Mouse (Mus musculus) lung, postnatal 0 days (tissue): Measurements from ENCODE around the gene Smap2.
"Not testable (repeated sequence)": the region's sequence is repeated elsewhere in the genome, so short reads cannot be mapped to it uniquely, and the experiment has no call there.

Experiments
- CTCF ChIP-seq: IDR thresholded peaks from 2 replicates; pipeline ENCODE4 v1.5.1; 2016; ENCODE audit warnings: antibody characterized with exemption, mild to moderate bottlenecking
- EP300 ChIP-seq: IDR thresholded peaks from 2 replicates; pipeline ENCODE4 v1.6.1; 2016; ENCODE audit warnings: antibody characterized with exemption, mild to moderate bottlenecking, control low read depth

DNA sequence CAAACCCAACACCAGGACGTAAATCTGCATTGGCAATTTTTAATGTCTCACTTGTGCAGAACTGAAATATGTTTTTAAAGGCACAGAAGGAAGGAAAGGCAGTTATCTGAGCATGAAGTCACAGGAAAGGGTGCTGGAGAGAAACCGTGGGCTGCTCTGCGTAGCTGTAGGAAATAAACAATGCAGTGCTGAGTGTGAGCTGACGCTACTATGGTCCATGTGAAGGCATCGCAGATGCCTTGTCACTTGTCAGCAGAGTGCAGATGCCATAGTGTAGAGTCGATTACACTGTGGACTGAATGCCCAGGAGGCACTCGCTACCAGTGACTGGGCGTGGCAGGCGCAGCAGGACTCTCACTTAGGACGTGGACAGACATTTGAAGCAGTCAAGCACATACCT is 42.2 kb upstream of the Smap2 start:
- TF ChIP-seq CTCF, EP300: not testable (repeated sequence)
